Comparison of ENCODE assay signal across 24 mouse cellular contexts in genomic region chr9:54531421-54531820, GRCm38 (mm10). TPM values are rescaled to one million over a fixed set of nuclear protein-coding genes. Genes with fewer than 3 reads are reported as not detected.
DNase-seq lines count a peak whose midpoint lies in the region; ATAC-seq lines count a peak whose summit lies in the region.
"Had no signal": no experiment of that assay in that cellular context is flagged by ENCODE, and none has a peak within 500 bp of the region (broad histone marks: within the 10 kb centered on the region; RNA-seq: fewer than 3 reads in every experiment).

No protein-coding gene starts in this region.

- H3K4me3 ChIP-seq in midbrain, embryonic 16.5 days (ENCODE audit: low read depth, low read length), result no peak overlapping the region
- H3K4me3 ChIP-seq: embryonic facial prominence, embryonic 13.5 days; embryonic facial prominence, embryonic 15.5 days; erythroblast, embryonic 14.5 days; forebrain, embryonic 13.5 days; forebrain, embryonic 15.5 days had no signal

- no peak overlapping the region for H3K9ac ChIP-seq in midbrain, embryonic 16.5 days (ENCODE audit: low read depth, low read length)
- H3K9ac ChIP-seq: embryonic facial prominence, embryonic 13.5 days; embryonic facial prominence, embryonic 15.5 days; forebrain, embryonic 13.5 days; forebrain, embryonic 15.5 days; forebrain, postnatal 0 days had no signal

- H3K27ac ChIP-seq in midbrain, embryonic 16.5 days (ENCODE audit: low read length), result no peak overlapping the region
- H3K27ac ChIP-seq: embryonic facial prominence, embryonic 13.5 days; embryonic facial prominence, embryonic 15.5 days; forebrain, embryonic 13.5 days; forebrain, embryonic 15.5 days had no signal

- ATAC-seq in midbrain, embryonic 16.5 days, result no peak
- ATAC-seq: forebrain, embryonic 13.5 days; forebrain, embryonic 15.5 days had no signal

- no peaks in the 10 kb centered on the region for H3K36me3 ChIP-seq in midbrain, embryonic 16.5 days (ENCODE audit: control insufficient read depth, insufficient read depth, low read length)
- H3K36me3 ChIP-seq: embryonic facial prominence, embryonic 13.5 days; embryonic facial prominence, embryonic 15.5 days; forebrain, embryonic 15.5 days had no signal

- no peaks in the 10 kb centered on the region for H3K27me3 ChIP-seq in midbrain, embryonic 16.5 days (ENCODE audit: control insufficient read depth, insufficient read depth, low read depth, low read length)
- H3K27me3 ChIP-seq: embryonic facial prominence, embryonic 13.5 days; embryonic facial prominence, embryonic 15.5 days; forebrain, embryonic 13.5 days; forebrain, embryonic 15.5 days had no signal

- H3K4me1 ChIP-seq in midbrain, embryonic 16.5 days (ENCODE audit: control insufficient read depth, insufficient read depth, low read length), result peaks cover 5% of the 10 kb centered on the region

- no peaks in the 10 kb centered on the region for H3K9me3 ChIP-seq in midbrain, embryonic 16.5 days (replicated peaks; ENCODE audit: control insufficient read depth, low read length, poor library complexity, severe bottlenecking)
- H3K9me3 ChIP-seq: embryonic facial prominence, embryonic 13.5 days; embryonic facial prominence, embryonic 15.5 days; forebrain, embryonic 13.5 days; forebrain, embryonic 15.5 days had no signal

- peak; percentile 16 for DNase-seq in heart, adult 11 months
- no peak for DNase-seq in heart, postnatal 4 days
- DNase-seq in retina, adult 2 months (ENCODE audit: low read depth, low spot score), result peak; percentile 53
- no peak for DNase-seq in retina, embryonic 14.5 days (ENCODE audit: low spot score)
- DNase-seq in fat pad, adult 2 months (ENCODE audit: extremely low read depth, low read depth, low spot score), result peak; percentile 25
- DNase-seq in embryo, embryonic 10 days (ENCODE audit: low spot score), result no peak
- DNase-seq: adrenal gland, adult 2 months; adrenal gland, postnatal 10 days; adrenal gland, postnatal 25 days; cerebellum, adult 11-12 months; cerebellum, adult 2 months; cerebellum, adult 9-10 months; cerebellum, postnatal 25 days; embryo, embryonic 11 days; forebrain, postnatal 0 days had no signal

- H3K4me2 ChIP-seq in midbrain, embryonic 16.5 days (ENCODE audit: low read length), result no peak overlapping the region
- H3K4me2 ChIP-seq: embryonic facial prominence, embryonic 13.5 days; embryonic facial prominence, embryonic 15.5 days; forebrain, embryonic 13.5 days; forebrain, embryonic 15.5 days had no signal

RNA-seq across cellular contexts. Expression of gene Sh2d7, which starts 7.4 kb away (rescaled TPM):
- not detected for total RNA-seq in heart, postnatal 4 days (2021)
- polyA plus RNA-seq in midbrain, embryonic 16.5 days (2015; fragmentation: Nextera tagmentation; extraction: Ambion mirVana), result not detected in 2 replicates
- total RNA-seq: adrenal gland, adult 2 months; adrenal gland, postnatal 10 days; adrenal gland, postnatal 25 days; adrenal gland, postnatal 4 days; forebrain, postnatal 0 days had no signal
- polyA plus RNA-seq: adrenal gland, adult 2 months; cerebellum, adult 2 months; embryonic facial prominence, embryonic 11.5 days; embryonic facial prominence, embryonic 13.5 days; erythroblast, embryonic 14.5 days; forebrain, embryonic 11.5 days; forebrain, postnatal 0 days had no signal

RNA-seq across cellular contexts. Expression of gene Cib2, which starts 28.6 kb away (rescaled TPM):
- total RNA-seq in heart, postnatal 4 days (2021), result 1 to 10 TPM; 1.5 to 2.1 TPM
- polyA plus RNA-seq in midbrain, embryonic 16.5 days (2015; fragmentation: Nextera tagmentation; extraction: Ambion mirVana), result 54.6 and 60.3 TPM in 2 replicates

RNA-seq across cellular contexts. Expression of gene Dmxl2, which starts 30.0 kb away (rescaled TPM):
- 10 to 100 TPM; 21.2 to 24.5 TPM for total RNA-seq in heart, postnatal 4 days (2021)
- 53.4 and 59.3 TPM in 2 replicates for polyA plus RNA-seq in midbrain, embryonic 16.5 days (2015; fragmentation: Nextera tagmentation; extraction: Ambion mirVana)

RNA-seq across cellular contexts. Expression of gene Idh3a, which starts 54.7 kb away (rescaled TPM):
- total RNA-seq in heart, postnatal 4 days (2021), result 100 to 1,000 TPM; 502 TPM
- polyA plus RNA-seq in midbrain, embryonic 16.5 days (2015; fragmentation: Nextera tagmentation; extraction: Ambion mirVana), result 148 and 165 TPM in 2 replicates

Comparison
In these comparisons a context has a peak if more than half of its experiments do, and no peak if none do; other contexts are left out.
1. DNase-seq: peak in heart, adult 11 months (single experiment), retina, adult 2 months (single experiment) and fat pad, adult 2 months (single experiment); none in heart, postnatal 4 days (single experiment), retina, embryonic 14.5 days (single experiment) and embryo, embryonic 10 days (single experiment).